Mouse (Mus musculus) c-Kit-negative CD71-positive TER-119-positive erythroid progenitor cells, embryonic 14.5 days (primary cell): ENCODE measurements around the gene Exosc8.
"Not testable (repeated sequence)": the region's sequence is repeated elsewhere in the genome, so short reads cannot be mapped to it uniquely, and the experiment has no call there.

ENCODE experiments used
- DNase-seq: peaks from one replicate; pipeline ENCODE4 v3.0.0-alpha.2; 2013; ENCODE audit warnings: low read depth, low spot score

Gene Exosc8

DNA sequence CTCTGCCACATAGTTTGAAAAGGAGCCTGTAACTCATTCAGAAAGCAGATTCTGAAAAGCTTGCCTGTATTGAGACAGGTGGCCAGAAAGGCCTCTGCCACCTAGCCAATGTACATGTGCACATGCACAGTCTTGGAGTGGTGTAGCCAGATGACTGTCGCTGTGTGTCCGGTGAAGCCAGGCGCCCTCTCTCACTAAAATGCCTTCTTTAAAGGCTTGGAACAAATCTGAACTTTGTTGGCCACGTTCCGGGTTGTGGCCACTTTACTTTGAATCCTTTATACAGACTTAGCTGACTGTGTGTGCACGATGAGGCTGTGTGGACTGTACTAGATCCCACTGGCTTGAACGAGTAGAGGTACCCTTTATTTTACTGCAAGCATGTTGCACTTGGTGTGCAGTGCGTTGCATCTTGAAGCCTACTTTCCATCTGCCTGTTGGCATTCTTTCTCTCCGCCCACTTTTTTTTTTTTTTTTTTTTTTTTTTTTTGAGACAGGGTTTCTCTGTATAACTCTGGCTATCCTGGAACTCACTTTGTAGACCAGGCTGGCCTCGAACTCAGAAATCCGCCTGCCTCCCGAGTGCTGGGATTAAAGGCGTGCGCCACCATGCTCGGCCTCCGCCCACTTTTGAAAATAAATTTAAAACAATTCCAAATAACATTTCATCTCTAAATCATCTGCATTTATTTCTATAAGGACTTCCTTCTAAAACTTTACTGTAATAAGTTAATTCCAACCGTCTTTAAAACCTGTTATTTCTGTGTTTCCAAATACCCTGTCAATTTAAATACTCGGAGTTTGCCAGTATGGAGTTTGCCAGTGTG is 1.1 kb upstream of the Exosc8 start:
- DNase-seq = no peak

DNA sequence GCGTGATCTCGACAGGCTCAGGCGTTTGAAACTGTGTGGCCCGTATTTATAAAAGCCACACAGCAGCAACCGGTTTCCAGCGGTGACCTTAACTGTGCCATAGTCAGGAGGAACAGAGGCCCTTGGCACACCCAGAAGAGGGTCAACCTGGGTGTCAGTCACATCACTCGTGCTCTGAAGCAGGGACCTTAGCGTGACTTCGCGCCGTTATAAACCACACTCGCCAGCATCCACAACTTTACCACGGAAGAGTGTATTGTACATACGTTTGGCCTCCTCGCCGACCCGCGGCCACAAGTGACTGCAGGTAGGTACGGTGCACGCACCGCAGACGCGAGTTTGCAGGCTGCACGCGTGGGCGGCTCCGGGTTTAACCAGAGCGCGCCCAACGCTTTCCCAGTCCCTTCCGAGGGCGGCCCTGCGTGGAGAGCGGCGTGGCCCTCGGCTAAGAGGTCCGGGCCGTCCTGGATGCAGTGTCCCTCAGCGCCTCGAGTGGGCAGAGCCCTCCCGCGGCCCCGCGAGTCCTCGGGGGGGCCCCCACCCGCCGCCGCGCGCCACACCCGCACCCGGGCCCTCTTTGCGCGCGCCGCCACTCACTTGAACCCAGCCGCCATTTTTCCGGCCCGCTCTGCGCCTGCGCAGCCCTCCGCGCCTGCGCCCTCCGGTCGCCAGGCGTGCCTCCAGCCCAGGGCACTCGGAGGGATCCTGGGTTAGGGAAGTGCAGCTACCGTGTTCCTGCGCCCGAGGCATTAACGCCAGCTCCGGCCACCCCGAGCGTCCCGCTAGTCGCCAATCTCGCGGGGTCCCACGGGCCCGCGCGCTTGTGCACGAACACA is 564 bp downstream of the Exosc8 start:
- peak; percentile 81 for DNase-seq

DNA sequence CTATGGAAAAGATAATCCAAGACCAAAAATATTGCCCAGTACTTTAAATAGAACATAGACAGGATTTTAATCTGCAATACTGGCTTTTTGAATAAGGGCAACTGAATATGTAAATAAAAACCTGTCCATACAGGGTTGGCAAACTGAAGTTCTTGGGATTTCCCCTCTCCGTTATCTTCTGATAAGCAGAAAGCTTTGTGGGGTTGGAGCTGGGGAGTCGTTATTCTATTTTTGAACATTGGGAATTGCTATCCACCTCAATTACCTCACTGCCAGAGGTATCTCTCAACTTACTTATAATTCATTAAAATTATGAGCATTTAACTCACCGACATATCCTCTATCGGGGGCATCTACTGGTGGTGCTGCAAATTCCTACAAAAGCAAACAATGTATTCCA is 2.8 kb downstream of the Exosc8 start:
- no peak for DNase-seq

DNA sequence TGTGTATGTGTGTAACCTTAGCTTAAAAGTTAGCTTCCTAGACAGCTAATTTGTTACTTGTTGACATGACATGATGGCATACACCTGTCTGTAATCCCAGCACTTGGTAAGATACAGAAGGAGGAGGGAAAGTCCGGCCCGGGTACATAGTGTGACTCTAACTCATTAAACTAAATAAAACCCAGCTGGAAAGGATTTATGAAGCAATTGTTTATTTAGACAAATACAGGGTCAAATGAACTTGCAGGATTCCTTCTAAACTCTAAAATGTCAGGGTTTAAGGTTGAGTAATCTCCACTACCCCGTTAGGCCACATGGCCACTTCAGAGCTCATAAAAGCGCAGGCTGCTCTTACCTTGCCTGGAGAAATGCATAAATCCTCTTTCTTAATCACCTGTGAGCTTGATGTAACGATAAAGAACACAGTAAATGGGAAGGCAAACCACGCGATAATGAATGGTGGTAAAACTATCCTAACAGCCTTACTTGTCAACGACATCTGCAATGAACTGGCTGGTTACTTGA is 3.5 kb downstream of the Exosc8 start:
- no peak for DNase-seq

DNA sequence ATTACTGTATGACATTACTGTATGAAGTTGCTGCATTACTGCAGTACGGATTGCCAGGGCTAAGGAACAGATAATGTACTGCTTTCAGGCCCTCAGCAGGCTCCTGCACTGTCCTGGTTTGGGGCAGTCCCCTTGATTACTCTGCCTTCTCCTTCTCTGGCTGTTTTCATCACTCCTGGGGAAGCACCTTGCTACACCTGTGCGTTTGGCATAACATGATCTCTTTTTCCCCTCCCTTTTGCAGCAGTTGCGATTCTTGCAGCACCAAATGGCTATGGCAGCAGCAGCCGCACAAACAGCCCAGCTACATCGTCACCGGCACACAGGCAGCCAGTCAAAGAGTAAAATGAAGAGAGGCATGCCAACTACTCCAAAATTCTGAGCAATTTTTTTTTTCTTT is 7.1 kb downstream of the Exosc8 start:
- DNase-seq = no peak

DNA sequence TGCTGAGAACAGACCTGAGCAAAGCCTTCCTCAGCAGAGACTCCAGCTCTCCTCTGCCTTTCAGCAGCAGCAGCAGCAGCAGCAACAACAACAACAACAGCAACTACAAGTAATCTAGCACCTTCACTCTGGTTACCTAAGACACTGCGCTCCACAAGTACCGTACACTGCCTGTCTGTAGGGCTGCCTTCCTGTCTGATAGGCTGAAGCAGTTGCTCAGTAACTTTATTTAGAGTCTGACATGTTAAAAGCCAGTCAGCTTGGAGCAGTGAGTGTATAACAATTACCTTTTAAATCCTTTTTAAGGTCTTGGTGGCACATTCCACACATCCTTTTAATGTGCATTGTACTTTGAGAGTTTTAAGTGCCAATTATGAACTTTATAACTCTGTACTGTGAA is 7.6 kb downstream of the Exosc8 start:
- DNase-seq = no peak

DNA sequence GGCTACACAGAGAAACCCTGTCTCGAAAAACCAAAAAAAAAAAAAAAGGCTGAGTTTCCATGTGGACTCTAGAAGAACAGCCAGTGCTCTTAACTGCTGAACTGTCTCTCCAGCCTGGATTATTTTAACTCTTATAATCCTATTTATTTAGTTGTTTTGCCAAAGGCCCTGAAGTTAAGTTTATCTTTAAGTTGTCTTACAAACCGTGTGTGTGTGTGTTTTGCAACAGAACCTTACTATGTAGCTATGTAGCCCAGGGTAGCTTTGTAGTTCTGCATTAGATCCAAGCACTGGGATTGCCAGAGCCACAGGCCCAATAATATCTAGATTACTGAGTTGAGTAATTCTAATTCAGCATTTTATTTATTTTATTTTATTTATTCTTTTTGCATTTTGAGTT is 9.8 kb downstream of the Exosc8 start:
- no peak for DNase-seq

DNA sequence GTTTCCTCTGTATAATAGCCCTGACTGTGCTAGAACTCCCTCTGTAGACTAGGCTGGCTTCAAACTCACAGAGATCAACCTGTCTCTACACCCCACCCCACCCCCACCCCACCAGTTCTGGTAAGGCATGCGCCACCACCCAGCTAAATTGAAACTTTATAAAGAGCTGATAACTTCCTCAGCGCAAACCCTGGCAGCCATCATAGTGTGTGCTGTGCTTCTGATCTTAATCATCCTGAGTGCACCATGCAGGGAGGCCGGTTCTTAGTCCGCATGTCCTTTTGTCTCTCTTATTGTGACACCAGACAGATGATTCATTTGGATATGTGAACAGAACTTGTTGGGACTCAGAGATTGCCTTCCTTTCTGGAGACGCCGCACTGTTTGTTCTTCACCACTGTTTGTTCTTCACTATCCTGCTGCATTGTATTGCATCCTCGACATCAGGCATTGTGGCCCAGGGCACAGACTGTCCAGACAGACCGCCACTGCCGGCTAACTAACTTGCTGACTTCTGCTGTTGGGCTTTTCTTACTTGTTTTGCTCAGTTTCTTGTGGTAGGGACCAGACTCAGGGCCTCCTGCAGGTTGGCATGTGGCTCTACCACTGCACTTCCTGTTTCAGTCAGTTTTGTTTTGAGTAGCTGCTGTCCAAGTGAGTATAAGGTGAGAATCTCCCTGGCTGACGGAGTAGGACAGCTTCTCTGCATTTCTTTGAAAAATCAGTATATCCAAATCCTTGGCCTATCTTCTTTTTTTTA is 11.3 kb downstream of the Exosc8 start:
- DNase-seq = no peak

DNA sequence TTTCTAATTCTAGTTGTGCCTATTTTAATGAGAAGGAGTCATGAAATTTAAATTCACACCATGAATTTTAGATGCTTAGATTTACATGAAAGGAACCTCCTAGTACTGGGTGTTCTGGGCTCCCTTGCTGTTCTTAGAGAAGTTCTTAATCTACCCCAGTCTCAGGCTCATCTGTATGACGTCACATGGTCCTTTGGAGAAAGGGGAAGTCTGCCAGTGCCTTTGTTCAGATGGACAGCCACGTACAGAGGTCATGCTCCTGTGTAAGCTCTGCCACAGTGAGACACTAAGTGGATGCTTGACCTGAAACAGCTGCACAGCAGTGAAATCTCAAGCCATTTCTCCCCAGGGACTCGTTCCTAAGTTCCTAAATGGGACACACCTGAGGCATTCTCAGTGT is 16.2 kb downstream of the Exosc8 start:
- DNase-seq = no peak

DNA sequence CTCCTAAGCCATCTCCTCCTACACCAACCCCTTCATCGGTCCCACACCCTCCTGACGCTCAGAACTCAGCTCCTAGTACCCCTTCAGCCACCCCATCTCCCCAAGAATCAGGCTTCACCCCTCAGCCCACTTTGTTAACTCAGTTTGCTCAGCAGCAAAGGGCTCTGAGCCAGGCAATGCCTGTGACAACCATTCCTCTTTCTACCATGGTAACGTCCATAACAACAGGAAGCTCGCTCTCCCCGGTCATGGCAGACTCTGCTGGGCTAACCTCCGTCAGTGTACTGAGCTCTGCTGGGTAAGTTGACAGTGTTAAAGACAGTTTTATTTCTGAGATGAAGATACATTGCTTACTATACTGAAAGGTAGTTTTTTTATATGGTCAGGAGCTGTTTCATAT is 17.8 kb downstream of the Exosc8 start:
- no peak for DNase-seq

DNA sequence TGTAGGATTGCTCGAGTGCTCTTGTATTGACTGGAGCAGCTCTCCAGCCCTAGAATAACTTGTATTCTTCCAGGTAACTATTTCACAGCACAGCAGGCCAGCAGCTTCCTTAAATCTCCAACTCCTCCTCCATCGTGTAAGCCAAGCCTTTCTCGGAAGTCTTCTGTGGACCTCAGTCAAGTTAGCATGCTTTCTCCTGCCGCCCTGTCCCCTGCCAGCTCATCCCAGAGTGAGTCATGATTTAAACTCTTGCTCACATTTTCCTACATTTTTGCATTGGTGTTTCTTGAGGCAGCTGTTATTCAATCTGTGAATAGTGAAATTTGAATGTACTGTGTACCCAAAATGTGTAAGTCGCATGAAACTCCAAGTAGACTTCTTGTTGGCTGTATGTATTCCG is 19.7 kb downstream of the Exosc8 start:
- no peak for DNase-seq

DNA sequence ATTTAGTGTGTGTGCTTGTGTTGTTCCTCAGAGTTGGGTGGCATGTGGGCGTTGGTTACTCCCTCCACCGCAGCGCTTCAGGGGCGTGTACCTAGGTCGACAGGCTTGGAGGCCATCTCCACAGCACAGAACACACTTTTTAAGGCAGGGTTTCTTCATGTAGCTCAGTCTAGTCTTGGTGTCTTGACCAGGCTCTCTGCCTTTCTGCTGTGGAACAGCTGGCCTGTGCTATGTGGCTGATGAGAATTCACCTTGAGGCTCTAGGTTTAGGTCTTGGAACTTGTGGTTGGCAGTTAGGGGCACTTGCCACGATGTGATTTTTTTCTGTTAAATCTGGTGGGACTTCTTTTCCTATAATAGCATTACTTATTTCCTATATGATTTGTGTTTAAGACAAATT is 20.9 kb downstream of the Exosc8 start, which contains the start of gene Gm21958:
Gene Gm21958 (minus strand): TSS at position 101 of the 400 bp plus-strand sequence.
- DNase-seq = no peak

DNA sequence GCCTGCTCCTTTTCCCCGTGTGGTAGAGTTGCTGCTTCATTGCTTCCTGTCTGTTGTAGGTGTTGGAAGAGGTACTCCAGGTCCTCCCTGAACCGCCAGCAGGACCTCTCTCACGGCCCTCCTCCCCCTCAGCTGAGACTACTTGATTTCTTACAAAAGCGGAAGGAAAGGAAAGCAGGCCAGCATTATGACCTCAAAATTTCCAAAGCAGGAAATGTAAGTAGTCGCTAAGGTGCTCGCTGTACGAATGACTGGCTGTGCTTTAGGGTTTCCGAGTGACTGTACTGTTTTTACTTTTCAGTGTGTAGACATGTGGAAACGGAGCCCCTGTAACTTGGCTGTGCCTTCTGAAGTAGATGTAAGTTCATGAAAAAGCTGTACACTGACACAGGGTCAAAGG is 26.2 kb downstream of the Exosc8 start:
- DNase-seq = no peak

DNA sequence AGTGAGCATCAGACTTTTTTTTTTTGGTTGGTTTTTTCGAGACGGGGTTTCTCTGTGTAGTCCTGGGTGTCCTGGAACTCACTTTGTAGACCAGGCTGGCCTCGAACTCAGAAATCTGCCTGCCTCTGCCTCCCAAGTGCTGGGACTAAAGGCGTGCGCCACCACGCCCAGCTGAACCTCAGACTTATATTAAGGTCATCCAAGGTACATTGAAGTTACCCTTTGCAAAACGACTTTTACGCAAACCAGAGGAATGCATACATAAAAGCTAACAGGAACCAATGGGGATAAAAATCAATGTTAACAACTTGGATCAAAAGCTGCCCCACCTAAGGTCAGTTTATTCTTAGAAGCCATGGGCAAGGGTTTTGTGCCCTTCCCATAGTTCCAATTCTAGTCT is 31.1 kb downstream of the Exosc8 start:
- not testable (repeated sequence) for DNase-seq

DNA sequence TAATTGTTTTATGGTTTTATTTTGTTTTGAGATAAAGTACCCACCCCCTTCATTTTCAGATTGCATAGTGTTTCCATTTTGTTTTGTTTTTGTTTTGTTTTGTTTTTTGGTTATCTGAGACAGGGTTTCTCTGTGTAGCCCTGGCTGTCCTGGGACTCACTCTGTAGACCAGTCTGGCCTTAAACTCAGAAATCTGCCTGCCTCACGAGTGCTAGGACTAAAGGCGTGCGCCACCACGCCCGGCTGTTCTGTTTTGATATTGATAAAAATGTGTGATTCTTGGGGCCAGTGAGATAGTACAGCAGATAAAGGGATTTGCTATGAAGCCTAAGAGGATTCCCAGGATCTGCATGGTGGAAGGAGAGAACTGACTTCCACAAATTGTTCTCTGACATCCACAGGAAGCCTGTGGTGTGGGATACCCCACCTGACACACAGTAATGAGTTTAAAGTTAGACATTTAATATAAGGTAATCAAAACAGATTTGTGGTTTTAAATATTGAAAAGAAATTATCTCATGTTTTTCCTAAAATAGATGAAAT is 35.4 kb downstream of the Exosc8 start:
- DNase-seq = no peak

DNA sequence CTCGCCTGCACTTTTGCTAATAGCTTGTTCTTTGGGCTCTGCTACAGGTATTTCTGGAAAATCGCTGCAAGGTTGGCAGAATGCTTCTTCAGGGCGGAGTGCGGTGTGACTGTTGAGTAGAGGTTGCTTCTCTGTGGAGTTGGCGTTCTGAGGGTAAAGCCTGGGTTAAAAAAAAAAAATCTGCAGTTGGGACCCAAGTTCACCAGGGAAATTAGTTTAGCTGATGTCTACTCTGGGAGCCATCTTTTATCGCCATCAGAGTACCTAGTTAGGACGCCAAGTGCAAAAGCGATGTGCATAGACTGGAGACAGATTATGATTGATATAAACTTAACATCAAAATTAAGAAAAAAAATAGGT is 42.2 kb downstream of the Exosc8 start:
- DNase-seq = no peak

DNA sequence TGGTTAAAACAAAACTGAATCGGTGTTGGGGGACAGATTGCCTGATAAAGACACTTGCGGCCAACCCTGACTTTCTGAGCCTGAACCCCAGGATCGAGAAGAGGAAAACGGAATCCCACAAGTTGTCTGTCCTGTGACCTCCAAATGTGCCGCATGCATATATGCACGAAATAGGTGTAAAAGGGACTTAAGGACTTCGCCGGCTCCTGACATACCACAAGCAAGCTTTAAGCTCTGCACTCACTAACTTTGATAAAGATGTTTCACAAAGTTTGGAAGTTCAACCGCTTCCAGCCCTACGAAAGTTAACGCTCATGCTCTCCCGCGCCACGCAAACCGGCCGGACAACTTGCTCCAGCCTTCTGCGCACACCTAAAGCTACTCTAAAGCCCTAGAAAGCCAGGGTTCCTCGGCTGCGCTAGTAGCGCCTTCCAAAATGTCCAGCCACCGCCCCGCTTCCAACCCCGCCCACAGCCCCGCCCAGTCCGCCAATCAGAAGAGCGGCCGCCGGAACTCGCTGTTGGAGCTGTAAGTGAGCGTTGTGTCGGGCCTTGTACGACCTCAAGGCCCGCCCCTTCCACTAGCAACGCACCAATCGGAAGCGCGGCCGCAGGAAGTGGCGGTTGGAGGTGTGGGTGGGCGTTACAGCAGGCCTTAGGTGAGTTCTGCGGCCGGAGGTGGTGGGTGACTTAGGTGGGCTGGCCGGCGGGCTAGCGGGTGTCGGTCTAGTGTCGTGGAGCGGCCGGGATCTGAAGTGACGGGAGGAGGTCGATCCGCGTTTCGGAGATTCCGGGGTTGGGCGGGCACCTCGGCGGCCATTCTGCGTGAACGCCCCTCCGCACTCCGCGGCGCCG is 42.8 kb downstream of the Exosc8 start, which contains the start of gene Supt20:
Gene Supt20 (plus strand): TSS at position 606 of the 854 bp plus-strand sequence.
- peak; percentile 92 for DNase-seq

DNA sequence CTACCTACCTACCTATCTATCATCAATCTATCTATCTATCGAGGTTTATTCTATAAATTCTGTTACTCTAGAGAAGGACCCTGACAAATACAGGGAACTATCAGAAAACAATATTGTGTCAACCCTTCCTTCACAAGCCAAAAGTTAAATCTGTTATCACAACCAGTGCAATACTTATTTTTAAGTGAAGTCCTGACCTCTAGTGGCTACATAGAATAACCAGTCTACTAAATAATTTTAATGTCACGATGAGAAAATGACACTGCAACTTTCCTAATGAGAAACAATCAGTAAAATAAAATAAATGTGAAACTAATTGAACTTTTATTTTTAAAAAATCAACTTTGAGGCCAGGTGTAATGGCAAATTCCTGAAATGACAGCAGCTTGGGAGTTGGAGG is 46.1 kb downstream of the Exosc8 start:
- DNase-seq = no peak

DNA sequence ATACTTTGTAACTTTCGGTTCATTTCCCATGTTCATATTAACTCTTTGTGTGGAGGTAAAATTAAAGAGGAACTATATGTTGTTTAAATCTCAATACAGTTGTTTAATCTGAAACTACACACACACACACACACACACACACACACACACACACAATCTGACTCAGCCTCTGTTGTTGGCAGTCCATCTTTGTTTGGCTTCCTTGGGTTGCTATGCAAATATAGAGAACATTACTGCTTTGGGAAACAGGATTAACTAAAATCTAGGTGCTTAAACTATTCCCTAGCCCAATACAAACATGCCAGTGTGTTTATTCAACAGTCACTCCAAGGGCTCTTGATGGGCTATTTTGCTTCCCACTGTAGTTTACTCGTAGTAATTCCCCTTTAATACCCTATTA is 47.9 kb downstream of the Exosc8 start:
- DNase-seq = no peak

DNA sequence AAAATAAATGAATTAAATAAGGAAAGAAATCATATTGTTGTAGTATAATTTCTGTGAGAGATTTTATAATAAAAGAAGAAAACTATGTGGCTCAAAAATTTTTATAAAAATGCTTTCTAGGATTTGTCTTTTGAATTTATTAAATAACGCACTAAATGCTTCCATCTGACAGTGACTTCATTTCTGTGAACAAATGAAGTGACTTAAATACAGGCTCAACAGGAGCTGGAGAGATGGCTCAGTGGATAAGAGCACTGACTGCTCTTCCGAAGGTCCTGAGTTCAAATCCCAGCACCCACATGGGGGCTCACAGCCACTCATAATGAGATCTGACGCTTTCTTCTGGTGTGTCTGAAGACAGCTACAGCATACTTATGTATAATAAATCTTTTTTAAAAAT is 50.0 kb downstream of the Exosc8 start:
- no peak for DNase-seq
